In the genomic region with DNA sequence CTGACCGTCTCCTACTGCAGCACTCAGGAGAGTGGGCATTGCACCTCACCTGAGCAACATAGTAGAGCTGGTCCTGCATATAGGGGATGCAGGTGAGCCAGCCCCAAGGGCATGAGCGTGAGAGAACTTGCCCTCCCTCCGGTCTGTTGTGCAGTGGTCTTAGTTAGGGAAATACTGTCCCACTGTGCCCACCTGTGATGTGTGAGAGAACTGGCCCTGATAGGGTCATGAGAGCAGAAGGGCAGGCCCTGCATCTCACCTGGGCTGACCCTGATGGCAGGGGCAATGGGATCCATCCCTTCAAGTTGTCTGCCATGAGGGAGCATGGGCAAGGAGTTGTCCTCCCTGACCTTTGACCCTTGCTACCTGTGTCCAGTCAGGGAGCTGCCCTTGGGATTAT, we compare ENCODE assay signal across 26 mouse cellular contexts.
DNase-seq lines count a peak whose midpoint lies in the region; ATAC-seq and TF ChIP-seq lines count a peak whose summit lies in the region.
"Had no signal": no experiment of that assay in that cellular context is flagged by ENCODE, and none has a peak within 500 bp of the region (broad histone marks: within the 10 kb centered on the region; RNA-seq: fewer than 3 reads in every experiment).

No protein-coding gene starts in this region.

- no peaks in the 10 kb centered on the region for H3K27me3 ChIP-seq in embryonic facial prominence, embryonic 12.5 days
- H3K27me3 ChIP-seq in embryonic facial prominence, embryonic 10.5 days (replicated peaks; ENCODE audit: low read depth, poor library complexity, severe bottlenecking): no peaks in the 10 kb centered on the region
- no peaks in the 10 kb centered on the region for H3K27me3 ChIP-seq in hindbrain, embryonic 12.5 days
- H3K27me3 ChIP-seq in hindbrain, postnatal 0 days (ENCODE audit: insufficient read depth, low read length): no peaks in the 10 kb centered on the region
- no peaks in the 10 kb centered on the region for H3K27me3 ChIP-seq in midbrain, embryonic 11.5 days (ENCODE audit: control insufficient read depth, insufficient read depth, low read length)
- H3K27me3 ChIP-seq in midbrain, embryonic 15.5 days (replicated peaks): no peaks in the 10 kb centered on the region
- no peaks in the 10 kb centered on the region for H3K27me3 ChIP-seq in stomach, embryonic 16.5 days (ENCODE audit: control insufficient read depth, insufficient read depth, low read length)
- H3K27me3 ChIP-seq: CH12.LX had no signal

- no peak for TF ChIP-seq CTCF in hindbrain, postnatal 0 days (IDR thresholded peaks at IDR 0.05; ENCODE audit: low read depth)

- no peak overlapping the region for H3K4me3 ChIP-seq in embryonic facial prominence, embryonic 12.5 days
- no peak overlapping the region for H3K4me3 ChIP-seq in embryonic facial prominence, embryonic 10.5 days
- no peak overlapping the region for H3K4me3 ChIP-seq in hindbrain, embryonic 12.5 days
- no peak overlapping the region for H3K4me3 ChIP-seq in hindbrain, postnatal 0 days (ENCODE audit: low read length)
- H3K4me3 ChIP-seq in midbrain, embryonic 11.5 days (ENCODE audit: low read depth, low read length): no peak overlapping the region
- no peak overlapping the region for H3K4me3 ChIP-seq in midbrain, embryonic 15.5 days
- H3K4me3 ChIP-seq in stomach, embryonic 16.5 days (replicated peaks; ENCODE audit: low read length): no peak overlapping the region
- H3K4me3 ChIP-seq: forebrain, embryonic 10.5 days had no signal

- no peak overlapping the region for H3K4me2 ChIP-seq in embryonic facial prominence, embryonic 12.5 days (replicated peaks)
- H3K4me2 ChIP-seq in hindbrain, embryonic 12.5 days (replicated peaks): no peak overlapping the region
- H3K4me2 ChIP-seq in hindbrain, postnatal 0 days (ENCODE audit: low read depth, low read length): no peak overlapping the region
- H3K4me2 ChIP-seq in midbrain, embryonic 11.5 days: no peak overlapping the region
- H3K4me2 ChIP-seq in midbrain, embryonic 15.5 days: no peak overlapping the region
- no peak overlapping the region for H3K4me2 ChIP-seq in stomach, embryonic 16.5 days (ENCODE audit: low read depth, low read length)
- H3K4me2 ChIP-seq: liver, embryonic 11.5 days had no signal

- no peaks in the 10 kb centered on the region for H3K9me3 ChIP-seq in embryonic facial prominence, embryonic 12.5 days
- no peaks in the 10 kb centered on the region for H3K9me3 ChIP-seq in embryonic facial prominence, embryonic 10.5 days
- H3K9me3 ChIP-seq in hindbrain, embryonic 12.5 days (replicated peaks): no peaks in the 10 kb centered on the region
- H3K9me3 ChIP-seq in hindbrain, postnatal 0 days (ENCODE audit: low read length): no peaks in the 10 kb centered on the region
- H3K9me3 ChIP-seq in midbrain, embryonic 11.5 days (ENCODE audit: control insufficient read depth, low read length): no peaks in the 10 kb centered on the region
- no peaks in the 10 kb centered on the region for H3K9me3 ChIP-seq in midbrain, embryonic 15.5 days
- no peaks in the 10 kb centered on the region for H3K9me3 ChIP-seq in stomach, embryonic 16.5 days (replicated peaks; ENCODE audit: control insufficient read depth, low read length)
- H3K9me3 ChIP-seq: forebrain, embryonic 10.5 days had no signal

- no peak overlapping the region for H3K27ac ChIP-seq in embryonic facial prominence, embryonic 12.5 days
- no peak overlapping the region for H3K27ac ChIP-seq in embryonic facial prominence, embryonic 10.5 days (replicated peaks)
- H3K27ac ChIP-seq in hindbrain, embryonic 12.5 days: no peak overlapping the region
- H3K27ac ChIP-seq in hindbrain, postnatal 0 days: no peak overlapping the region
- H3K27ac ChIP-seq in midbrain, embryonic 11.5 days (ENCODE audit: low read depth, low read length): no peak overlapping the region
- H3K27ac ChIP-seq in midbrain, embryonic 15.5 days: no peak overlapping the region
- no peak overlapping the region for H3K27ac ChIP-seq in stomach, embryonic 16.5 days (ENCODE audit: low read length)
- H3K27ac ChIP-seq: forebrain, embryonic 10.5 days had no signal

- WGBS in embryonic facial prominence, embryonic 12.5 days: 83% methylated on average over 3 of the region's 3 CpGs
- 90% methylated on average over 3 of the region's 3 CpGs for WGBS in embryonic facial prominence, embryonic 10.5 days
- 90% methylated on average over 3 of the region's 3 CpGs for WGBS in hindbrain, embryonic 12.5 days
- 80% methylated on average over 3 of the region's 3 CpGs for WGBS in hindbrain, postnatal 0 days
- 87% methylated on average over 3 of the region's 3 CpGs for WGBS in midbrain, embryonic 11.5 days
- 92% methylated on average over 3 of the region's 3 CpGs for WGBS in midbrain, embryonic 15.5 days
- 83% methylated on average over 3 of the region's 3 CpGs for WGBS in stomach, embryonic 16.5 days

- H3K9ac ChIP-seq in embryonic facial prominence, embryonic 12.5 days: no peak overlapping the region
- no peak overlapping the region for H3K9ac ChIP-seq in hindbrain, embryonic 12.5 days
- no peak overlapping the region for H3K9ac ChIP-seq in hindbrain, postnatal 0 days (replicated peaks; ENCODE audit: low read length)
- H3K9ac ChIP-seq in midbrain, embryonic 11.5 days (ENCODE audit: low read length): no peak overlapping the region
- no peak overlapping the region for H3K9ac ChIP-seq in midbrain, embryonic 15.5 days
- no peak overlapping the region for H3K9ac ChIP-seq in stomach, embryonic 16.5 days (ENCODE audit: low read length)
- H3K9ac ChIP-seq: forebrain, postnatal 0 days had no signal

- 0 out of 2 replicates have a peak, but pooled peaks have one; percentile 22 for ATAC-seq in embryonic facial prominence, embryonic 12.5 days (ENCODE audit: insufficient number of reproducible peaks, insufficient read depth, low FRiP score, low TSS enrichment)
- ATAC-seq in hindbrain, embryonic 12.5 days (ENCODE audit: low FRiP score): peak; percentile 32; the same call in 1 of the 2 replicates
- ATAC-seq in hindbrain, postnatal 0 days: no peak
- 0 out of 2 replicates have a peak, but pooled peaks have one; percentile 24 for ATAC-seq in midbrain, embryonic 11.5 days (ENCODE audit: low FRiP score)
- no peak for ATAC-seq in midbrain, embryonic 15.5 days (replicated peaks)
- 0 out of 2 replicates have a peak, but pooled peaks have one; percentile 33 for ATAC-seq in stomach, embryonic 16.5 days (ENCODE audit: insufficient read depth, low FRiP score)
- ATAC-seq: activated CD4-positive, CD25-positive, alpha-beta regulatory T cell, adult 4 months; forebrain, postnatal 0 days; inflammation-experienced regulatory T-cells, adult 6 months had no signal

- no peak for DNase-seq in embryonic facial prominence, embryonic 10.5 days (ENCODE audit: low spot score)
- no peak for DNase-seq in hindbrain, postnatal 0 days (ENCODE audit: low spot score)
- DNase-seq in midbrain, embryonic 11.5 days (ENCODE audit: low spot score, missing footprints): no peak
- DNase-seq in frontal cortex, postnatal 10 days (ENCODE audit: low spot score in 2 of 2): no peak
- DNase-seq: adrenal gland, adult 2 months; cerebellum, adult 2 months; cerebellum, postnatal 14 days; forebrain, postnatal 0 days; gastrocnemius, postnatal 10 days; kidney, adult 11 months; kidney, postnatal 14 days; layer of hippocampus, adult 9-11 months; lung, postnatal 4 days; retina, postnatal 1 day; right cerebral cortex, postnatal 14 days; thymus, adult 18-20 months; thymus, postnatal 36 days had no signal

- no peaks in the 10 kb centered on the region for H3K36me3 ChIP-seq in embryonic facial prominence, embryonic 12.5 days
- H3K36me3 ChIP-seq in embryonic facial prominence, embryonic 10.5 days (replicated peaks): no peaks in the 10 kb centered on the region
- H3K36me3 ChIP-seq in hindbrain, embryonic 12.5 days: no peaks in the 10 kb centered on the region
- H3K36me3 ChIP-seq in hindbrain, postnatal 0 days (ENCODE audit: insufficient read depth, low read length): no peaks in the 10 kb centered on the region
- H3K36me3 ChIP-seq in midbrain, embryonic 11.5 days (ENCODE audit: control insufficient read depth, insufficient read depth, low read length): no peaks in the 10 kb centered on the region
- no peaks in the 10 kb centered on the region for H3K36me3 ChIP-seq in midbrain, embryonic 15.5 days (replicated peaks)
- H3K36me3 ChIP-seq in stomach, embryonic 16.5 days (ENCODE audit: control insufficient read depth, insufficient read depth, low read length): no peaks in the 10 kb centered on the region
- H3K36me3 ChIP-seq: forebrain, embryonic 10.5 days had no signal

- H3K4me1 ChIP-seq in embryonic facial prominence, embryonic 12.5 days: no peaks in the 10 kb centered on the region
- H3K4me1 ChIP-seq in embryonic facial prominence, embryonic 10.5 days: no peaks in the 10 kb centered on the region
- H3K4me1 ChIP-seq in hindbrain, embryonic 12.5 days: no peaks in the 10 kb centered on the region
- H3K4me1 ChIP-seq in hindbrain, postnatal 0 days (ENCODE audit: insufficient read depth, low read length): no peaks in the 10 kb centered on the region
- no peaks in the 10 kb centered on the region for H3K4me1 ChIP-seq in midbrain, embryonic 11.5 days (ENCODE audit: control insufficient read depth, insufficient read depth, low read length)
- no peaks in the 10 kb centered on the region for H3K4me1 ChIP-seq in midbrain, embryonic 15.5 days
- no peaks in the 10 kb centered on the region for H3K4me1 ChIP-seq in stomach, embryonic 16.5 days (ENCODE audit: control insufficient read depth, insufficient read depth, low read length)
- H3K4me1 ChIP-seq: forebrain, embryonic 10.5 days had no signal

Comparison
In these comparisons a context has a peak if more than half of its experiments do, and no peak if none do; other contexts are left out.
1. ATAC-seq: peak in embryonic facial prominence, embryonic 12.5 days (single experiment), hindbrain, embryonic 12.5 days (single experiment), midbrain, embryonic 11.5 days (single experiment) and stomach, embryonic 16.5 days (single experiment); none in hindbrain, postnatal 0 days (single experiment) and midbrain, embryonic 15.5 days (single experiment).